Mouse (Mus musculus): ENCODE measurements around the gene Gabpb2. TPM values are rescaled to one million over a fixed set of nuclear protein-coding genes. Genes with fewer than 3 reads are reported as not detected.
"Not testable (repeated sequence)": the region's sequence is repeated elsewhere in the genome, so short reads cannot be mapped to it uniquely, and the experiment has no call there.

Gabpb2 gene
- polyA plus RNA-seq, 1 experiment from 2014 or later = 7.0 TPM

GRCm38 (mm10) chr3:95228148-95228893 lies 10.6 kb upstream of the Gabpb2 start, which contains the start of gene Cdc42se1:
Gene Cdc42se1, plus strand, starts transcription at chr3:95228732.
- peaks cover 34% of the 10 kb centered on the region for H3K4me1 ChIP-seq (ENCODE audit: control insufficient read depth, low read depth, low read length)
- peak within 1 kb of the TSS; percentile 90 for H3K27ac ChIP-seq (ENCODE audit: low read length)
- H3K4me2 ChIP-seq (ENCODE audit: low read depth, low read length) = peak within 1 kb of the TSS; percentile 99
- peaks cover 15% of the 10 kb centered on the region for H3K36me3 ChIP-seq (ENCODE audit: control insufficient read depth, insufficient read depth)
- no peaks in the 10 kb centered on the region for H3K9me3 ChIP-seq (replicated peaks; ENCODE audit: control insufficient read depth, low read length)
- no peaks in the 10 kb centered on the region for H3K27me3 ChIP-seq (ENCODE audit: control insufficient read depth, insufficient read depth, low read depth, low read length)
- H3K9ac ChIP-seq (ENCODE audit: low read depth, low read length) = peak within 1 kb of the TSS; percentile 78
- under 1% methylated on average over 64 of the region's 64 CpGs for WGBS (ENCODE audit: insufficient replicate concordance)
- ATAC-seq (ENCODE audit: low read depth) = peak; percentile 92
- peak within 1 kb of the TSS; percentile 73 for H3K4me3 ChIP-seq (ENCODE audit: low read depth, low read length)

GRCm38 (mm10) chr3:95227214-95227613 lies 9.5 kb upstream of the Gabpb2 start:
- Histone ChIP-seq H3K27ac (ENCODE audit: low read length) (no peak overlapping the region), H3K36me3 (ENCODE audit: control insufficient read depth, insufficient read depth) (peaks cover 9% of the 10 kb centered on the region), H3K4me2 (ENCODE audit: low read depth, low read length) (peak overlapping the region; percentile 99), H3K4me3 (ENCODE audit: low read depth, low read length) (no peak overlapping the region), H3K27me3 (ENCODE audit: control insufficient read depth, insufficient read depth, low read depth, low read length) (no peaks in the 10 kb centered on the region), H3K9me3 (replicated peaks; ENCODE audit: control insufficient read depth, low read length) (no peaks in the 10 kb centered on the region), H3K9ac (ENCODE audit: low read depth, low read length) (no peak overlapping the region), H3K4me1 (ENCODE audit: control insufficient read depth, low read depth, low read length) (peaks cover 28% of the 10 kb centered on the region)
- ATAC-seq (ENCODE audit: low read depth) = no peak
- WGBS (ENCODE audit: insufficient replicate concordance) = 38% methylated on average over 1 of the region's 1 CpGs

DNA sequence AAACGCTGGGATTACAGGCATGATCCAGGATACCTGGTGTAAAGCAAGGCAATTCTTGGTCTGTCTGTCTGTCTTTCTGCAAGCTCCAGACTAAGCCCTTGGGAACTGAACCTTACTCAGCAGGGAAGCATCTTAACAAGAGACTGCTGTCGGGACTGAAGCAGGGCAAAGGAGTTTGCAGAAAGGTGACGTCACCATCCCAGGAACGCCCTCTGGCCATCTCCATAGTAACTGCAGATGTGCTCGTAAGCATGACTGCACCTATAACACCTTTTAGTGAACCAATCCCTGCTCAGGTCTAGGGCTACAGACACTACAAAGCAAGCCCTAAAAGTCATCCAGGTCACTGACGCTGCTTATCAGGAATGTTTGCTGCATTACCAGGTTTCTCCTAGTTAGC lies 6.6 kb upstream of the Gabpb2 start:
- no peak overlapping the region for H3K4me2 ChIP-seq (ENCODE audit: low read depth, low read length)
- H3K4me3 ChIP-seq (ENCODE audit: low read depth, low read length) = no peak overlapping the region
- ATAC-seq (ENCODE audit: low read depth) = no peak
- H3K27ac ChIP-seq (ENCODE audit: low read length) = no peak overlapping the region
- H3K9ac ChIP-seq (ENCODE audit: low read depth, low read length) = no peak overlapping the region
- no peaks in the 10 kb centered on the region for H3K9me3 ChIP-seq (replicated peaks; ENCODE audit: control insufficient read depth, low read length)
- H3K4me1 ChIP-seq (ENCODE audit: control insufficient read depth, low read depth, low read length) = peaks cover 5% of the 10 kb centered on the region; the same call in 1 of the 2 replicates
- H3K27me3 ChIP-seq (ENCODE audit: control insufficient read depth, insufficient read depth, low read depth, low read length) = no peaks in the 10 kb centered on the region
- WGBS (ENCODE audit: insufficient replicate concordance) = 61% methylated on average over 6 of the region's 6 CpGs
- H3K36me3 ChIP-seq (ENCODE audit: control insufficient read depth, insufficient read depth) = peaks cover 3% of the 10 kb centered on the region

DNA sequence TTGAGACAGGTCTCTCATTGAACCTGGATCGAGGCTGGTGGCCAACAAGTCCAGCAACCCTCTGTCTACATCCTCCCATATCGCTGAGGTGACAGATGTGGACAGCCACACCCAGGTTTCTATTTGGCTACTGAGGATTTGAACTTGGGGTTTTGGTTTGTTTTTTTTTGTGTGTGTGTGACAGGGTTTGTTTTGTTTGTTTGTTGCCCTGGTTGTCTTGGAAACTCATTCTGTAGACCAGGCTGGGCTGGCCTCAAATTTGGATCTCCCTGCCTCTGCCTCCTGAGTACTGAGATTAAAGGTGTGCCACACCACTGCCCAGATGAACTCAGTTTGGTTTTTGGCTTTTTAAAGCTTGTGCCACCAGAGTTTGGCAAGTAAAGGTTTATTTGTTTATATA lies 5.3 kb upstream of the Gabpb2 start:
- Histone ChIP-seq H3K4me2 (ENCODE audit: low read depth, low read length) (no peak overlapping the region), H3K9ac (ENCODE audit: low read depth, low read length) (no peak overlapping the region), H3K27me3 (ENCODE audit: control insufficient read depth, insufficient read depth, low read depth, low read length) (no peaks in the 10 kb centered on the region), H3K36me3 (ENCODE audit: control insufficient read depth, insufficient read depth) (peaks cover 3% of the 10 kb centered on the region), H3K4me1 (ENCODE audit: control insufficient read depth, low read depth, low read length) (peaks cover 10% of the 10 kb centered on the region), H3K4me3 (ENCODE audit: low read depth, low read length) (no peak overlapping the region), H3K27ac (ENCODE audit: low read length) (no peak overlapping the region), H3K9me3 (replicated peaks; ENCODE audit: control insufficient read depth, low read length) (no peaks in the 10 kb centered on the region)
- no peak for ATAC-seq (ENCODE audit: low read depth)
- WGBS (ENCODE audit: insufficient replicate concordance) = 85% methylated on average over 2 of the region's 2 CpGs

DNA sequence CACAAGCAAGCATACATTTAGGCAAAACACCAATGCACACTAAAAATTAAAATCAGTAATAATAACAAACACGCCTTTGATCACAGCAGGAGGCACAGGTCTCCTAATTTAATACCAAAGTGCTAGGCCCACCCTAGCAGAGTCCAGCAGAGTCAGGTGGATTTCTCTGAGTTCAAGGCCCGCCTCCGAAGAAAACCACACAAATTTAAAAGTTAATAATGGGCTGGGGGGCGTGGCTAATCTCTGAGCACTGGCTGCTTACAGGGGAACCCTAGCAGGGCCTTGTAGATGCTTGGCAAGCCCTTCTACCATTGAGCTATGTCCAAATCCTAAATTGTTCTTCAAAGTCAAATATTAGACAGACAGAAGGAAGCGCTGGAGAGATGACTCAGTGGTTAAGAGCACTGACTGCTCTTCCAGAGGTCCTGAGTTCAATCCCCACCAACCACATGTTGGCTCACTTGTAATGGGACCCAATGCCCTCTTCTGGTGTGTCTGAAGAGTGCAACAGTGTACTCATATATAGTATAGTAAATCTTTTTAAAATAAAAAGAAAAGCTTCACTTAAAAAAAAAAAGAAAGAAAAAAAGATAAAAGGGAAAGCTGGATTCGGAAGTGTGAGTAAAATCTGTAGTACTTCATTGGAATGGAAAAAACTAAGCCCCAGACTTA lies 886 bp upstream of the Gabpb2 start:
- H3K4me3 ChIP-seq (ENCODE audit: low read depth, low read length) = peak overlapping the region; percentile 93
- ATAC-seq (ENCODE audit: low read depth) = no peak
- peaks cover 24% of the 10 kb centered on the region for H3K4me1 ChIP-seq (ENCODE audit: control insufficient read depth, low read depth, low read length)
- peaks cover 12% of the 10 kb centered on the region for H3K36me3 ChIP-seq (ENCODE audit: control insufficient read depth, insufficient read depth)
- H3K9me3 ChIP-seq (replicated peaks; ENCODE audit: control insufficient read depth, low read length) = no peaks in the 10 kb centered on the region
- 51% methylated on average over 6 of the region's 6 CpGs for WGBS (ENCODE audit: insufficient replicate concordance)
- peak overlapping the region; percentile 78 for H3K4me2 ChIP-seq (ENCODE audit: low read depth, low read length)
- peak overlapping the region; percentile 95 for H3K27ac ChIP-seq (ENCODE audit: low read length)
- peak overlapping the region; percentile 94 for H3K9ac ChIP-seq (ENCODE audit: low read depth, low read length)
- H3K27me3 ChIP-seq (ENCODE audit: control insufficient read depth, insufficient read depth, low read depth, low read length) = no peaks in the 10 kb centered on the region

DNA sequence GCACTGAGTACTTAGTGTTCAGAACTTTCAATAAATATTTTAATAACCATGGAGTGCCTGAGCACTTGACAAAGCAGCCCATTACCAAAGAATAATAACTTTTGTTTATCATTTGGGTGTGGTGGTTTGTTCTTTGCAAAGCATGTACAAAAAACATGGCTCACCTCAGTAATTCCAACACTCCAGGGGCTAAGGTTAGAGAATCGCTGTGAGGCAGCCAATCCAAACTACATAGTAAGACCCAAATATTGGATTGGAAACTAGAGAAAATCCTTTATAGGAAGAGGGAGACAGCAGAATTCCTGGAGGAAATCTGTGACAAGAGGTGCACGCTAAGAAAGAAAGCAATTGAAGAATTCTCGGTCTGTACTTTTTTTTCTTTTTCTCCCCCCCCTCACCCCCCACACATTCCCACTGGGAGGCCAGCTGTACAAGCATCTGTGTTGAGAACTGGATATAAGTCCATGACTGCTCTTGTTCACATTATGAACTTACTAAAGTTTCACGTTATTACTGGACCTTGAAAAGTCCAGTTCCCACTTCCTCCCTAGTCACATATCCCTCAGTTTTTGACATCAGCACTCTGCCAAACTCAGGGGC lies 961 bp downstream of the Gabpb2 start:
- ATAC-seq (ENCODE audit: low read depth) = no peak
- 14% methylated on average over 4 of the region's 4 CpGs for WGBS (ENCODE audit: insufficient replicate concordance)
- Histone ChIP-seq H3K27me3 (ENCODE audit: control insufficient read depth, insufficient read depth, low read depth, low read length) (no peaks in the 10 kb centered on the region), H3K36me3 (ENCODE audit: control insufficient read depth, insufficient read depth) (peaks cover 12% of the 10 kb centered on the region), H3K4me3 (ENCODE audit: low read depth, low read length) (peak overlapping the region; percentile 93), H3K4me1 (ENCODE audit: control insufficient read depth, low read depth, low read length) (peaks cover 24% of the 10 kb centered on the region), H3K27ac (ENCODE audit: low read length) (peak overlapping the region; percentile 95), H3K4me2 (ENCODE audit: low read depth, low read length) (peak overlapping the region; percentile 78), H3K9ac (ENCODE audit: low read depth, low read length) (peak overlapping the region; percentile 94), H3K9me3 (replicated peaks; ENCODE audit: control insufficient read depth, low read length) (no peaks in the 10 kb centered on the region)

DNA sequence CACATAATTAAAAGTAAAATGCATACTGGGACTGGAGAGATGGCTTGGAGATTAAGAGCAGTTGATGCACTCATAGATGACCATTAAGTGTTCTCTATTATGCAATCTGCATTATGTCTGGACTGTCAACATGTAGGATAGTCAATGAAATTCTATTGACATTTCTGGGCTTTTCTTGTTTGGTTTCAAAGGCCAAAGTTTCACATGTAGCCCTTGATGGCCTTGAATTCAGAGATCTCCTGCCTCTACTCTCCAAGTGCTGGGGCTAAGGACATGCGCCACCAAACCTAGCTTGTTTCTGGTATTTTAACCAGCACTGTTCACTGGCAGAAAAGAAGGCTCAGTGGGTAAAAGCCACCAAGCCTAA lies 4.1 kb downstream of the Gabpb2 start:
- Histone ChIP-seq H3K9ac (ENCODE audit: low read depth, low read length) (no peak overlapping the region), H3K4me3 (ENCODE audit: low read depth, low read length) (no peak overlapping the region), H3K4me2 (ENCODE audit: low read depth, low read length) (no peak overlapping the region), H3K27me3 (ENCODE audit: control insufficient read depth, insufficient read depth, low read depth, low read length) (no peaks in the 10 kb centered on the region), H3K4me1 (ENCODE audit: control insufficient read depth, low read depth, low read length) (peaks cover 22% of the 10 kb centered on the region), H3K9me3 (replicated peaks; ENCODE audit: control insufficient read depth, low read length) (no peaks in the 10 kb centered on the region), H3K36me3 (ENCODE audit: control insufficient read depth, insufficient read depth) (peaks cover 14% of the 10 kb centered on the region), H3K27ac (ENCODE audit: low read length) (peak overlapping the region; percentile 77)
- ATAC-seq (ENCODE audit: low read depth) = peak; percentile 6; the same call in 1 of the 2 replicates
- WGBS (ENCODE audit: insufficient replicate concordance) = 70% methylated on average over 1 of the region's 1 CpGs

DNA sequence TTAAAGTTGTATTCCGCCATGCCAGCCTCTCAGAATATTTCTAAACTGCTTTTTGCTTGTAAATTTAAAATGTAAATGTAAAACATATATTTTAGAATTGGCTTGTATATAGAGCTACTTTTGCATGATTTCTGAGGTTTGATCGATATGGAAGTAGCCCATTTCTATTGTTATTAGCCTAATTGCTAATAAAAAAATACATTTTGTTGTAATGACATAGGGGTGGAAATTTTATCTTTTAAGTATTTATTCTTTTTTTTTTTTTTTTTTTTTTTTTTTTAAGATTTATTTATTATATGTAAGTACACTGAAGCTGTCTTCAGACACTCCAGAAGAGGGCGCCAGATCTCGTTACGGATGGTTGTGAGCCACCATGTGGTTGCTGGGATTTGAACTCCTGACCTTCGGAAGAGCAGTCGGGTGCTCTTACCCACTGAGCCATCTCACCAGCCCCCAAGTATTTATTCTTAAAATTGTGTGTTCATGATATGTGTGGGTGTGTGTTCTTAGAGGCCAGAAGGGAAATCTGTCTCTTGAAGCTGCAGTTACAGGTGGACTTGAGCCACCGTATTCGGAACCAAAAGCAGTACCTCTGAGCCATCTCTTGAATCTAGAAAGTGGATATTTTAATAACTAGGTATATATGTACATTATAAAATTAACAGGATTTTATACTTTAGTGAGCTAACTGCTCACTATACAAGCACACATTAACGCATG lies 4.7 kb downstream of the Gabpb2 start:
- not testable (repeated sequence) for ATAC-seq (ENCODE audit: low read depth); H3K4me3 ChIP-seq (ENCODE audit: low read depth, low read length); H3K9ac ChIP-seq (ENCODE audit: low read depth, low read length); H3K27ac ChIP-seq (ENCODE audit: low read length); H3K27me3 ChIP-seq (ENCODE audit: control insufficient read depth, insufficient read depth, low read depth, low read length); H3K4me2 ChIP-seq (ENCODE audit: low read depth, low read length); H3K9me3 ChIP-seq (replicated peaks; ENCODE audit: control insufficient read depth, low read length)
- peaks cover 17% of the 10 kb centered on the region for H3K4me1 ChIP-seq (ENCODE audit: control insufficient read depth, low read depth, low read length)
- 90% methylated on average over 7 of the region's 10 CpGs for WGBS (ENCODE audit: insufficient replicate concordance)
- H3K36me3 ChIP-seq (ENCODE audit: control insufficient read depth, insufficient read depth) = peaks cover 19% of the 10 kb centered on the region
